Mouse (Mus musculus): ENCODE measurements around the gene 1700029P11Rik. TPM values are rescaled to one million over a fixed set of nuclear protein-coding genes. Genes with fewer than 3 reads are reported as not detected.

Gene 1700029P11Rik
- polyA plus RNA-seq, 1 experiment: 4.8 TPM

DNA sequence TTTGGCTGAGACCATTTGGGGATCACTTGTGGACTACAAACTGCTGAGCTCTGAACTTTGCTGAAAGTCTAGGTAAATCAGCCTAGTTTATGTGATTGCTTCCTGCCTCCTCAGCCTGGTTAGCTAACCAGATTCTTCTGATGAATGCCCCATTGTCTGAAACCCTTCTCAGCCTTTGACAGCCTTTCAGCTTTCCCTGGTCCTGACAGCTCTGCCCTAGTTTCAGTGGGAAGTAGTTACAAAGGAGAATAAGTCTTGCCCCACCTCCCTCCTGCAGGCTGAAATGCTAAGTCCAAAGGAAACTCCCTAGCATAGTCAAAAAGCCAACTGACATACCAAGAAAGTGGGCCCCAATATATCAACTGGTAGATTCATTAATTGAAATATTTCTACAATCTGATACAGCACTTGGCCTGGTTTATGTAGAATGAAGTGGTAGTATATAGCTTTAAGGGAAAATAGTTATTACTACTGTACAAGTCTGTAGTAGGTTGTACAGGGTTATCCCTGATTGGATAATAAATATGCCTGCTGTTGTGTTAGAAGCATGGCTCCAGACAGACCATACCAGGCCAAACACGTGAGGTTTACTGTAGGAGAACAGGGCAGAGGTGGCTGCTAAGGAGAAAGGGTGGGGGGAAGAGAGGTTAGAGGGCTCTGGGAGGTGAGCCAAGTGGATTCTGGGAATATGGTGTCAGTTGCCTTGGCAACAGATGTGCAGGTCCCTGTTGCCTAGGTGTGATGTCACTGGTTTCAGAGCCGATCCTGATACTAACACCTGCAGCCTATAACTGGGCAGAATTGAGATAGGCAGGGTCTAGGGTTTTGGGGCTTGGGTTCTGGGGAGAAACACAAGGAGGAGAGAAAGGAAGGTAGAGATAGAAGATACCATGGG, 5.2 kb downstream of the 1700029P11Rik start:
- H3K9ac ChIP-seq (ENCODE audit: low read depth, poor library complexity, severe bottlenecking): no peak overlapping the region
- H3K27ac ChIP-seq (ENCODE audit: insufficient read depth, low read length): no peak overlapping the region
- no peak overlapping the region for H3K4me3 ChIP-seq (ENCODE audit: low read depth, low read length)
- no peaks in the 10 kb centered on the region for H3K36me3 ChIP-seq (ENCODE audit: control insufficient read depth, insufficient read depth, low read length, poor library complexity, severe bottlenecking)
- no peaks in the 10 kb centered on the region for H3K4me1 ChIP-seq (ENCODE audit: control insufficient read depth, insufficient read depth, low read length)
- no peaks in the 10 kb centered on the region for H3K27me3 ChIP-seq (ENCODE audit: control insufficient read depth, insufficient read depth, low read length, poor library complexity, severe bottlenecking)
- H3K9me3 ChIP-seq (replicated peaks; ENCODE audit: control insufficient read depth, insufficient read depth, low read length, poor library complexity, severe bottlenecking): no peaks in the 10 kb centered on the region; the same call in 1 of the 2 replicates
- no peak for TF ChIP-seq CTCF (IDR thresholded peaks at IDR 0.05; ENCODE audit: low read depth, low read length)
- TF ChIP-seq EP300 (IDR thresholded peaks at IDR 0.05; ENCODE audit: insufficient read depth, low read depth, low read length): no peak
- no peak for TF ChIP-seq POLR2A (IDR thresholded peaks at IDR 0.05; ENCODE audit: insufficient read depth, low read length)

DNA sequence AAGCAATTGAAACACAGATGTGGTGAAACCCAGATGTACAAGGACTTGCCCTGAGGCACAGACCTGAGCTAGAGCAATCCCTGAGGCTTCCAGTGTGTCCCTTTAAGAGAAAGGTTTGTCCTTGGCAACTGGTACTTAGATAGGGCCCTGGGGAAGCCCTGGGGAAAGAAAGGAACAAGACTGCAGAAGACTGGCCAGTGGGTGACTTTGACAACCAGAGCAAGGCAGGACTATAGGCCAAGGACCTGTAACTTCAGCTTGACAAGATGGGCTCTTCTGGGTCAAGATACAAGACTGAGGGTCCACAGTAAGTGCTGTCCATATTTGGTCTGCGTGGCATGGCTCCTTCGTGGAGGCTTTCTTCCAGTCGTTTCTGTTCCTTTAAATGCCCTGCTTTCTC, 7.3 kb downstream of the 1700029P11Rik start, which contains the start of gene Xrcc6:
Gene Xrcc6 (plus strand): TSS at position 190 of the 400 bp plus-strand sequence.
- Histone ChIP-seq H3K36me3 (ENCODE audit: control insufficient read depth, insufficient read depth, low read length, poor library complexity, severe bottlenecking) (no peaks in the 10 kb centered on the region), H3K4me3 (ENCODE audit: low read depth, low read length) (no peak within 1 kb of the TSS), H3K4me1 (ENCODE audit: control insufficient read depth, insufficient read depth, low read length) (peaks cover 3% of the 10 kb centered on the region), H3K9ac (ENCODE audit: low read depth, poor library complexity, severe bottlenecking) (no peak within 1 kb of the TSS), H3K27me3 (ENCODE audit: control insufficient read depth, insufficient read depth, low read length, poor library complexity, severe bottlenecking) (no peaks in the 10 kb centered on the region), H3K27ac (ENCODE audit: insufficient read depth, low read length) (no peak within 1 kb of the TSS), H3K9me3 (replicated peaks; ENCODE audit: control insufficient read depth, insufficient read depth, low read length, poor library complexity, severe bottlenecking) (no peaks in the 10 kb centered on the region)
- TF ChIP-seq POLR2A (IDR thresholded peaks at IDR 0.05; ENCODE audit: insufficient read depth, low read length) (no peak), CTCF (IDR thresholded peaks at IDR 0.05; ENCODE audit: low read depth, low read length) (no peak), EP300 (IDR thresholded peaks at IDR 0.05; ENCODE audit: insufficient read depth, low read depth, low read length) (no peak)

DNA sequence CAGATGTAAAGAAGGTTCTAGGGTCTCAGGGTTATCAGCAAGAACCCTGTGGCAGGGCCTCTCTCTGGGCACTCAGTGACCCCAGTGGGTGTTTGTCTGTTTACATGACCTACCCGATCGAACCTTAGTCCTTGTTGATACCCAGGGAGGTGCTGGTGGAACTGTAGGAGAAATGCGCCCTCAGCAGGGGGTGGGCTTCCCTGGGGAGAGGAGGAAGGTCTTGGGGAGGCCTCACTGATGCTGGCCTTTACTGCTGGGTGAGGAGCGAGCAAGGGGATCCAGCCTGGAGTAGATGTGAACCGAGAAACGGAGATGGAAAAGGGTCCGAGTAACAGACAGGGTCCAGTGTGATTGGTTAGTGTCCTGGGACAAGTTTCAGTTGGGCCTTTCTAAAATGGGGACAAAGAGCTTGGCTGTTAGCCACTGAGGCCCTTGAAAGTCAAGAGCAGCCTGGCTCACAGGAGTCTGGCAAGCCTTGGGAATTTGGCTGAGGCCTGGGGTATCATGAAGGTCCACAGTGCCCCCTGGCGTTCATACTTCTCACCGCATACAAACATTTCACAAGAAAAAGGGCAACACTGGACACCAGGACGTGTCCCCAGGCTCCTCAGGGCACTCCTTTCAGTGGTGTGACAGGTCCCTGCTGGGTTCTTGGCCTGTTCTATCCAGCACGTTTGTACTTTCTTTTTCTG, 9.2 kb downstream of the 1700029P11Rik start:
- H3K36me3 ChIP-seq (ENCODE audit: control insufficient read depth, insufficient read depth, low read length, poor library complexity, severe bottlenecking): no peaks in the 10 kb centered on the region; the same call in 1 of the 2 replicates
- TF ChIP-seq EP300 (IDR thresholded peaks at IDR 0.05; ENCODE audit: insufficient read depth, low read depth, low read length) (no peak), CTCF (IDR thresholded peaks at IDR 0.05; ENCODE audit: low read depth, low read length) (peak; percentile 86)
- H3K4me1 ChIP-seq (ENCODE audit: control insufficient read depth, insufficient read depth, low read length): peaks cover 3% of the 10 kb centered on the region
- no peak overlapping the region for H3K27ac ChIP-seq (ENCODE audit: insufficient read depth, low read length)
- H3K9ac ChIP-seq (ENCODE audit: low read depth, poor library complexity, severe bottlenecking): no peak overlapping the region
- H3K27me3 ChIP-seq (ENCODE audit: control insufficient read depth, insufficient read depth, low read length, poor library complexity, severe bottlenecking): no peaks in the 10 kb centered on the region
- H3K9me3 ChIP-seq (replicated peaks; ENCODE audit: control insufficient read depth, insufficient read depth, low read length, poor library complexity, severe bottlenecking): no peaks in the 10 kb centered on the region
- no peak overlapping the region for H3K4me3 ChIP-seq (ENCODE audit: low read depth, low read length)

DNA sequence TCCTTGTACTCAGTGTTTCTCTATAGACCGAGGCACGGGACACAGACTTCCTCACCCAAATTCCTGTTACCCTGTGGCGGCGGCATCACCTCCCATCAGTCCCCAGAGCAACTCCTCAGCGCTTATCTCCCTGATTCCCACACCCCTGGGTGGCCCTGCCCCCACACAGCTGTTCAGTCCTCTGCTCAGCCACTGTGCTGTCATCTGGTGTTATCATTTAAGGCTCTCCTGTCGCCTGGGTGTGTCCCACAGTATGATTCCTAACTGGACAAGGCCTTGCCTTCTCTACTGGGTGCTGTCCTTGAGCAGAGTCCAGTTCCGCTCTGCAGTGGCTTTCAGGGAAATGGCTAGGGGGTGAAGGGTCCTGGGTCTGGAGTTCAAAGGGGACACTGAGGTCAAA, 10.2 kb downstream of the 1700029P11Rik start:
- Histone ChIP-seq H3K36me3 (ENCODE audit: control insufficient read depth, insufficient read depth, low read length, poor library complexity, severe bottlenecking) (no peaks in the 10 kb centered on the region; the same call in 1 of the 2 replicates), H3K27ac (ENCODE audit: insufficient read depth, low read length) (no peak overlapping the region), H3K9ac (ENCODE audit: low read depth, poor library complexity, severe bottlenecking) (no peak overlapping the region), H3K4me1 (ENCODE audit: control insufficient read depth, insufficient read depth, low read length) (peaks cover 3% of the 10 kb centered on the region), H3K27me3 (ENCODE audit: control insufficient read depth, insufficient read depth, low read length, poor library complexity, severe bottlenecking) (no peaks in the 10 kb centered on the region), H3K4me3 (ENCODE audit: low read depth, low read length) (no peak overlapping the region), H3K9me3 (replicated peaks; ENCODE audit: control insufficient read depth, insufficient read depth, low read length, poor library complexity, severe bottlenecking) (no peaks in the 10 kb centered on the region)
- TF ChIP-seq CTCF (IDR thresholded peaks at IDR 0.05; ENCODE audit: low read depth, low read length) (no peak), POLR2A (IDR thresholded peaks at IDR 0.05; ENCODE audit: insufficient read depth, low read length) (no peak), EP300 (IDR thresholded peaks at IDR 0.05; ENCODE audit: insufficient read depth, low read depth, low read length) (no peak)

DNA sequence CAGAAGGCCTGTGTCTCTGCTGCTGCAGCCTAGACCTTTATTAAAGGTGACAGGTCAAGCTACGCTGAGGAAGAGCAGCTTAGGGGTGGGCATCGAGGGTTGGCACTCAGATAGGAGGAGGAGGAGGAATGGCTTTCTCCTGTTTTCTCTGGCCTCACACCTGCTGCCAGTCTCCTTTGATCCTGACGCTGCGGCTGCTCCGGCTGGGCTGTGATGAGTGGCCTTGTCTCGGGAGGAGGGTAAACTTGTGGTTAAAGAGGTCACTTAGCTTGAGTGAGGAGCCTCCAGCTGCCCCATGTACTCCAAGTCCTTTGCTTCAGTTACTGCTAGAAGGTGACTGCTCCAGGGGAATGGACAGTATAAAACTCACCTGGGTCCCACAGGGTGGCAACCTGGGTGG, 13.7 kb downstream of the 1700029P11Rik start:
- Histone ChIP-seq H3K4me3 (ENCODE audit: low read depth, low read length) (no peak overlapping the region), H3K9ac (ENCODE audit: low read depth, poor library complexity, severe bottlenecking) (no peak overlapping the region), H3K4me1 (ENCODE audit: control insufficient read depth, insufficient read depth, low read length) (peaks cover 3% of the 10 kb centered on the region), H3K36me3 (ENCODE audit: control insufficient read depth, insufficient read depth, low read length, poor library complexity, severe bottlenecking) (peaks cover 8% of the 10 kb centered on the region; the same call in 1 of the 2 replicates), H3K27me3 (ENCODE audit: control insufficient read depth, insufficient read depth, low read length, poor library complexity, severe bottlenecking) (no peaks in the 10 kb centered on the region), H3K9me3 (replicated peaks; ENCODE audit: control insufficient read depth, insufficient read depth, low read length, poor library complexity, severe bottlenecking) (no peaks in the 10 kb centered on the region), H3K27ac (ENCODE audit: insufficient read depth, low read length) (no peak overlapping the region)
- TF ChIP-seq CTCF (IDR thresholded peaks at IDR 0.05; ENCODE audit: low read depth, low read length) (no peak), POLR2A (IDR thresholded peaks at IDR 0.05; ENCODE audit: insufficient read depth, low read length) (no peak), EP300 (IDR thresholded peaks at IDR 0.05; ENCODE audit: insufficient read depth, low read depth, low read length) (no peak)
